Mouse (Mus musculus) stomach, postnatal 0 days (tissue): ENCODE measurements around the gene D17Wsu92e. TPM values are rescaled to one million over a fixed set of nuclear protein-coding genes. Genes with fewer than 3 reads are reported as not detected.
A peak's percentile ranks its signal among the peaks of the same experiment; 100 is the strongest.

Source experiments
- ATAC-seq: fragments of 200-750 bp; cut with Nextera tagmentation; 2 replicates; pipeline ENCODE4 v1.8.0; 2017; ENCODE audit not compliant: low FRiP score, low TSS enrichment
- DNase-seq: peaks from one replicate; pipeline ENCODE4 v3.0.0-alpha.2; 2016; ENCODE audit warnings: low spot score
- H3K27ac ChIP-seq: fragments of 300-500 bp; sonication (generic); replicated peaks from 2 replicates; pipeline ENCODE4 v1.5.1; 2014; ENCODE audit warnings: mild to moderate bottlenecking, control low read depth
- H3K27me3 ChIP-seq: fragments of 300-500 bp; sonication (generic); 2 replicates; pipeline ENCODE4 v1.6.1; 2014; ENCODE audit warnings: low read length; ENCODE audit not compliant: control insufficient read depth, insufficient read depth
- H3K36me3 ChIP-seq: fragments of 300-500 bp; sonication (generic); 2 replicates; pipeline ENCODE4 v1.6.1; 2014; ENCODE audit warnings: low read length, mixed read lengths; ENCODE audit not compliant: control insufficient read depth, insufficient read depth
- H3K4me1 ChIP-seq: fragments of 300-500 bp; sonication (generic); replicated peaks from 2 replicates; pipeline ENCODE4 v1.6.1; 2014; ENCODE audit warnings: antibody characterized with exemption; ENCODE audit not compliant: control insufficient read depth, insufficient read depth
- H3K4me2 ChIP-seq: fragments of 300-500 bp; sonication (generic); replicated peaks from 2 replicates; pipeline ENCODE4 v1.6.1; 2014; ENCODE audit warnings: low read depth, mild to moderate bottlenecking, control low read depth, moderate library complexity
- H3K4me3 ChIP-seq: fragments of 300-500 bp; sonication (generic); 2 replicates; pipeline ENCODE4 v1.5.1; 2014; ENCODE audit warnings: low read depth, low read length, control low read depth
- H3K9ac ChIP-seq: fragments of 300-500 bp; sonication (generic); 2 replicates; pipeline ENCODE4 v1.6.1; 2014; ENCODE audit warnings: mild to moderate bottlenecking, low read length, control low read depth, mixed read lengths
- H3K9me3 ChIP-seq: fragments of 300-500 bp; sonication (generic); 2 replicates; pipeline ENCODE4 v1.6.1; 2016; ENCODE audit warnings: low read length; ENCODE audit not compliant: control insufficient read depth
- CTCF ChIP-seq: IDR thresholded peaks from 2 replicates; pipeline ENCODE4 v1.5.1; 2016; ENCODE audit warnings: antibody characterized with exemption, low read depth, mild to moderate bottlenecking, moderate library complexity
- EP300 ChIP-seq: optimal IDR thresholded peaks from 2 replicates; pipeline ENCODE3; 2016; ENCODE audit warnings: antibody characterized with exemption
- WGBS: fragments of 180-500 bp; shearing (Covaris S2); extraction: QIAGEN DNeasy Blood & Tissue Kit; methylation state at CpG from one replicate; pipeline ENCODE4 v1.1.7; 2014; 5-methylcytosine and 5-hydroxymethylcytosine counted together
- polyA plus RNA-seq: library from polyadenylated mRNA; unstranded; fragments of >200 nt; fragmentation: Nextera tagmentation; extraction: Ambion mirVana; gene quantifications from 2 replicates; pipeline ENCODE4 v1.2.1, GENCODE M21; 2015

Gene D17Wsu92e
- polyA plus RNA-seq, 1 experiment from 2014 or later, result 23.3 TPM

DNA sequence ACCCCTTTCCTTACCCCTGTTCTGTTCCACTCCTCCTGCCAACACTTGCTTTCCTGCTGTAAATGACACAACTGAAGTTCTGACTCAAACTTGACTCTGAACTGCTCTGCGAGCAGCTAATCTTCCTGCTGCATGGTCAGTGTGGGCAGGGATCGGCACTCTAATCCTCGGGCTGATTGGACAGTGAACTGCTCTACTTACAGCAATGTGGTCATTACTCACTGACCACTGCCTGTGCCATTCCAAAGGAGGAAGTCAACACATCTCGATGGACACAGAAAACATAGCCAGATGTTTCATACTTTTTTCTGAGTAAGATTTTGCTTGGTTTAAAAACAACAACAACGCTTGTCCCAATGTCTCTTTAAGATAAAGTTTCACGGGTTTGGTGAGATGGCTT lies 55.4 kb downstream of the D17Wsu92e start:
- no peak for ATAC-seq
- Histone ChIP-seq H3K9ac (no peak overlapping the region), H3K4me3 (no peak overlapping the region), H3K9me3 (no peaks in the 10 kb centered on the region), H3K36me3 (peaks cover 12% of the 10 kb centered on the region), H3K4me1 (no peaks in the 10 kb centered on the region; the same call in 1 of the 2 replicates), H3K4me2 (no peak overlapping the region), H3K27ac (no peak overlapping the region), H3K27me3 (no peaks in the 10 kb centered on the region)
- TF ChIP-seq CTCF (no peak), EP300 (no peak)
- WGBS, result 93% methylated on average over 6 of the region's 6 CpGs
- no peak for DNase-seq

DNA sequence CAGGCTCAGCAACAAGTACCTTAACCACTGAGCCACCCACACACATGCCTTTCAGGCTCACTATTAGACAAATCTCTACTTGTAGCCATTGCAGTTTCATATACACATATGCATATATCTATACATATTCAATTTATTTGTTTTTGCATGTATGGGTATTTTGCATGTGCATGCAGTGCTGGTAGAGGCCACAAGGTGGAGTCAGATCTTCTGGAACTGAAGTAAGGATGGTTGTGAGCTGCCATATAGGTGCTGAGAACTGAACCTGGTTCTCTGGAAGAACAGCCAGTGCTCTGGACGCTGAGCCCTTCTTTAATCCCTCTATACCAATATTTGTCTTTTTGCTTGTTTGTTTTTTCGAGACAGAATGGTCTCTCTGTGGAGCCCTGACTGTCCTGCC lies 56.0 kb downstream of the D17Wsu92e start:
- no peaks in the 10 kb centered on the region; the same call in 1 of the 2 replicates for H3K4me1 ChIP-seq
- 81% methylated on average over 2 of the region's 2 CpGs for WGBS
- no peak overlapping the region for H3K4me2 ChIP-seq
- peaks cover 12% of the 10 kb centered on the region for H3K36me3 ChIP-seq
- no peak overlapping the region for H3K9ac ChIP-seq
- H3K4me3 ChIP-seq, result no peak overlapping the region
- DNase-seq (no peak), ATAC-seq (no peak)
- TF ChIP-seq CTCF, result peak; percentile 56
- TF ChIP-seq EP300, result no peak
- no peaks in the 10 kb centered on the region for H3K27me3 ChIP-seq
- H3K9me3 ChIP-seq, result no peaks in the 10 kb centered on the region
- no peak overlapping the region for H3K27ac ChIP-seq

DNA sequence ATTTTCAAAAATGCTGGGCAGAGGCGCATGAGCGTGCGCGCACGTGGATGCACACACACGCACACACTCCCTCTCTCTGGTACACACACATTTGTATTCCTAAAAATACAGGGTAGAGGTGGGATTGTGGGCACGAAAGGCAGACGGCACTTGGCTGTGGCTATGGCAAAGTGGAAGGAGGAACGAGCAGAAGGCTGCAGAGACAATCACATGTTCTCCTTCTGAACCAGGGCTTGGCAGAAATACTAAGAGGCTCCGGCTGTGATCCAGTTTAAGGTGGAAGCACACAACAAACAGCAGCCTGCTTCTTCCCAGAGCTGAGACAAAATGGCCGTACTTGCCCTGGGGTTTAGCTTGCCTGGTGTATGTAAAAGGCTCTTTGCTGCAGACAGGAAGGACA lies 57.6 kb downstream of the D17Wsu92e start:
- H3K9ac ChIP-seq, result no peak overlapping the region
- no peaks in the 10 kb centered on the region for H3K27me3 ChIP-seq
- no peak overlapping the region for H3K4me3 ChIP-seq
- H3K27ac ChIP-seq, result no peak overlapping the region
- DNase-seq, result no peak
- no peaks in the 10 kb centered on the region for H3K9me3 ChIP-seq
- TF ChIP-seq EP300 (no peak), CTCF (no peak)
- H3K4me2 ChIP-seq, result no peak overlapping the region
- ATAC-seq, result no peak
- peaks cover 9% of the 10 kb centered on the region for H3K36me3 ChIP-seq
- no peaks in the 10 kb centered on the region; the same call in 1 of the 2 replicates for H3K4me1 ChIP-seq
- WGBS, result 91% methylated on average over 11 of the region's 11 CpGs

DNA sequence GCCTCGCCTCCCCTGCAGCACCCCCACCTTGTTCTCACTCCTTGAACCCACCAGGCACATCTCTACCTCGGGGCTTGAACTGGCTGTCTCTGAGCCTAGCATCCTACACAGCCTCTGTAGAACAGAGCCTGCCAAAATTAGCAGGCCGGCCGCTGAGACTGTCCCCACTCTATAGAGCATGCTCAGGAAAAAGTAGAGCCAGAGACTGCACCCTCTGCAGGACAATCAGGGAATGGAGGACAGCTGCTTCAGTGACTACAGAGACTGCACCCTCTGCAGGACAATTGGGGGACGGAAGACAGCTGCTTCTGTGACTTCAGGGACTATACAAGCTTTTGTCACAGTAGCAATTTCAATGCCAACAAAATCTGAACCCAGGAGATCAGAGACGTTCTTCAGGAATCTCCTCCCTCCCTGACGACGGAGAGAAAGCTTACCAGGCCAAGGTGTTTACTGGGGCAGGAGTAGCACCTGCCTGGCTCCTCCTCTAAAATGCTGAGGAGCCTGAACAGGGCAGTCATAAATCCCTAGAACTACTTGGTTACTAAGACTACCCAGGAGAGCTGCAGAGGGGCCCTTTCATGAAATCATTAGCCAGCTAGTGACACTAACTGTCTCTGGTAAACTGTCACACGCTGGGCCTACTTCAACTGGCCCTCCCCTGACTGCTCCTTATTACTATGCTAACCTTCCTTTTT lies 58.7 kb downstream of the D17Wsu92e start:
- no peak overlapping the region for H3K9ac ChIP-seq
- DNase-seq, result peak; percentile 86
- TF ChIP-seq EP300 (no peak), CTCF (peak; percentile 97)

DNA sequence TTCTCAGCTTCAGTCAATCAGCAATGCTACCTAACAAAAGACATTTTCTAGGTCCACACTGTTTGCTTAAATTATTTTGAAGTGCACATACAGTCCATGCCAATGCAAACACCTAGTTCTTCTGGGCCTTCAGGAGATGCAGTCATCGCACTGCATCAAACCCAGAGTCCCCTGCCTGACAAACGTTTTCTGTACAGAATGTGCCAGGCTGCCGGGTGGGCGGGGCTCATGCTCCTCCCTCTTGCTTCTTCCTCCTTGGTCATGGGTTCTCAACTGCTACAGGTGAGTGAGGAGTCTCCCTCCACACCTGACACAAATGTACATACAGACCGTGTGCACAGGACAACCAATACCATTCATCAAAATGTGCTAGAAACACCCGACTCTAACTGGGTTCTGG lies 60.3 kb downstream of the D17Wsu92e start:
- H3K4me3 ChIP-seq, result no peak overlapping the region
- DNase-seq (peak; percentile 84), ATAC-seq (peak; percentile 55)
- no peak overlapping the region for H3K27ac ChIP-seq
- no peaks in the 10 kb centered on the region for H3K9me3 ChIP-seq
- no peak overlapping the region for H3K9ac ChIP-seq
- WGBS, result 58% methylated on average over 6 of the region's 6 CpGs
- no peaks in the 10 kb centered on the region for H3K27me3 ChIP-seq
- TF ChIP-seq CTCF (no peak), EP300 (no peak)
- peaks cover 7% of the 10 kb centered on the region for H3K36me3 ChIP-seq
- H3K4me2 ChIP-seq, result no peak overlapping the region
- no peaks in the 10 kb centered on the region; the same call in 1 of the 2 replicates for H3K4me1 ChIP-seq

More for the DNA sequence above, 58.7 kb downstream of the D17Wsu92e start:
- peak; percentile 79 for ATAC-seq
- 30% methylated on average over 9 of the region's 9 CpGs for whole genome bisulfite sequencing
- H3K27me3 ChIP-seq, result no peaks in the 10 kb centered on the region
- no peaks in the 10 kb centered on the region for H3K9me3 ChIP-seq
- H3K27ac ChIP-seq, result no peak overlapping the region
- no peaks in the 10 kb centered on the region; the same call in 1 of the 2 replicates for H3K4me1 ChIP-seq
- no peak overlapping the region for H3K4me2 ChIP-seq
- H3K4me3 ChIP-seq, result no peak overlapping the region
- peaks cover 7% of the 10 kb centered on the region for H3K36me3 ChIP-seq

DNA sequence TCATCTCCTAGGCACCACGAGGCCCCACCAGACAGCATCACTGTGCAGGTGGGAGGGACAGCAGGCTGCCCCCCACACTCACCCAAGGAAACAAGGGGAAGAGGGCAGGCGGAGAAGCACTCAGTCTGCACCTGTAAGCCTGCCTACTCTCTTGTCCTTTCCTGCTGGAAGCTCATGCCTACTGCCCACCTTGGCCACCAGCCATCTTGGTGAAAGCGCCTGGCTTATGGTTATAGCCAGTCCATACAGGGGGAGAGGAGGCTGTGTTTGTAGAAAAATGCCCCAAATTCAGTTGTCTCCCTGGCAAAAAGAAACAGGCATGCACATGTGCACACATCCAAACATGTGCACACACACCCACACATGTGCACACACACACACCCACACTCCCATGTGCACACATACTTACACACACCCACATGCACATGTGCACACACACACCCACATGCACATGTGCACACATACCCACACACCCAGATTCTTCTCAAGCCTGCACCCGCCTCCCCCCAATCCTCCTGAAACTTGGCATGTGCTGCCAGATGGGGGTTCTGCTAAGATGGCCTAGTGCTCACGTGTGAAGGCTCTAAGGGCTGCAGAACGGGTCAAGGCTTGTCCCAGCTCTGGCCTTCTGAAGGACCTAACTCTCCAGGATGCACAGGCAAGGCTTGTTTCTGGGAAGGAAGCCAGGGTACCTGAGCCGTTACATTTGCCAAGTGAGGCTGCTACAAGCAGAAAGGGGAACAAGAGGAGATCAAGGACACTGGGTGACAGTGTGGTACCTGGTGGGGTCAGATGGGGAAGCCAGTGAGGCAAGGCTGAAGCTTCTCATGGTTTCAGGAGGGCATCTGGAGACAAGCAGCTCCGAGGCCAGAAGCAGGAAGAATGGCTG lies 68.9 kb downstream of the D17Wsu92e start:
- no peak overlapping the region for H3K4me3 ChIP-seq
- WGBS, result 77% methylated on average over 8 of the region's 8 CpGs
- ATAC-seq (no peak), DNase-seq (no peak)
- H3K9ac ChIP-seq, result no peak overlapping the region
- no peaks in the 10 kb centered on the region for H3K9me3 ChIP-seq
- H3K27ac ChIP-seq, result no peak overlapping the region
- no peaks in the 10 kb centered on the region for H3K27me3 ChIP-seq
- no peak for TF ChIP-seq EP300
- no peak for TF ChIP-seq CTCF
- H3K4me1 ChIP-seq, result no peaks in the 10 kb centered on the region
- H3K36me3 ChIP-seq, result no peaks in the 10 kb centered on the region
- H3K4me2 ChIP-seq, result no peak overlapping the region
